Mouse (Mus musculus) liver, adult 2 months (tissue): ENCODE measurements around the gene Uxs1.

Source experiments
- CTCF ChIP-seq: fragments of 200-500 bp; IDR thresholded peaks from 2 replicates; pipeline ENCODE4 v1.5.1; 2011; ENCODE audit warnings: low read depth, low read length, control low read depth
- POLR2A ChIP-seq: fragments of 200-500 bp; IDR thresholded peaks from 2 replicates; pipeline ENCODE4 v1.6.1; 2011; ENCODE audit warnings: low read length, control low read depth; ENCODE audit not compliant: insufficient read depth; ENCODE audit errors: extremely low read depth

DNA sequence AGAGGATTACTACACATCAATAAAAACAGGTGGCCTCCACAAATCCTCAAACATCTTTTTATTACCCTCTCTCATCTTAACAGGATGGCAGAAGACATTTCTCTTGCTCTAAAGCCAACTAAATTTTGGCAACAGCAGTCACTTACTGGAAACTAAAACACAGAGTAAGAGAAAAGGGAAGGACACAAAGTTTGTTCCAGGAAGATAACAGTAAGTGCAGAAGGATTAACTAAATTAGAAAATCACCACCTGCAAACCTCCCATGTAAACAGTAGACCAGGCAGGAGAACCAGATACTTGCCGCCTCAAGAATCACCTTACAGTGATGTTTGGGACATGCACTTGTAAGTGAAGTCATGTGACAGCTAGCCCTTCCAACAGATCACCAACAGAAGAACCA is 5.8 kb downstream of the Uxs1 start:
- TF ChIP-seq CTCF (no peak), POLR2A (no peak)
